Mouse (Mus musculus): ENCODE data around the gene Mllt1.

GRCm38 (mm10) chr17:56913444-56913843 is 21.8 kb downstream of the Mllt1 start:
- TF ChIP-seq CTCF (IDR thresholded peaks at IDR 0.05; ENCODE audit: borderline replicate concordance, control insufficient read depth, extremely low read depth, insufficient read depth, low read length, poor library complexity) = no peak
- TF ChIP-seq POLR2A (IDR thresholded peaks at IDR 0.05; ENCODE audit: control insufficient read depth, extremely low read depth, insufficient read depth, low read length, poor library complexity) = no peak
